Mouse (Mus musculus) heart, postnatal 0 days (tissue): ENCODE results near the gene Bmp3. TPM values are rescaled to one million over a fixed set of nuclear protein-coding genes. Genes with fewer than 3 reads are reported as not detected.

Source experiments
- ATAC-seq: fragments of 200-750 bp; cut with Nextera tagmentation; 2 replicates; pipeline ENCODE4 v1.8.0; 2017; ENCODE audit warnings: low read depth, moderate number of reproducible peaks, moderate library complexity; ENCODE audit not compliant: insufficient read depth
- DNase-seq: peaks from one replicate; pipeline ENCODE4 v3.0.0-alpha.2; 2016; ENCODE audit warnings: low spot score
- H3K27ac ChIP-seq: fragments of 300-500 bp; sonication (generic); 2 replicates; pipeline ENCODE4 v1.5.1; 2014; ENCODE audit warnings: low read depth, mild to moderate bottlenecking
- H3K27me3 ChIP-seq: fragments of 300-500 bp; sonication (generic); 2 replicates; pipeline ENCODE4 v1.6.1; 2014; ENCODE audit warnings: low read length, mixed read lengths; ENCODE audit not compliant: control insufficient read depth, insufficient read depth
- H3K36me3 ChIP-seq: fragments of 300-500 bp; sonication (generic); replicated peaks from 2 replicates; pipeline ENCODE4 v1.6.1; 2014; ENCODE audit warnings: low read length, mixed read lengths; ENCODE audit not compliant: control insufficient read depth, insufficient read depth
- H3K4me1 ChIP-seq: fragments of 300-500 bp; sonication (generic); 2 replicates; pipeline ENCODE4 v1.6.1; 2014; ENCODE audit warnings: antibody characterized with exemption; ENCODE audit not compliant: control insufficient read depth, insufficient read depth
- H3K4me2 ChIP-seq: fragments of 300-500 bp; sonication (generic); 2 replicates; pipeline ENCODE4 v1.6.1; 2014; ENCODE audit warnings: low read depth, mild to moderate bottlenecking, low read length, moderate library complexity
- H3K4me3 ChIP-seq: fragments of 300-500 bp; sonication (generic); 2 replicates; pipeline ENCODE4 v1.5.1; 2014; ENCODE audit warnings: low read depth, low read length
- H3K9ac ChIP-seq: fragments of 300-500 bp; sonication (generic); replicated peaks from 2 replicates; pipeline ENCODE4 v1.6.1; 2014; ENCODE audit warnings: low read depth, low read length, mixed read lengths
- H3K9me3 ChIP-seq: fragments of 300-500 bp; sonication (generic); replicated peaks from 2 replicates; pipeline ENCODE4 v1.6.1; 2016; ENCODE audit warnings: low read length; ENCODE audit not compliant: control insufficient read depth
- CTCF ChIP-seq: IDR thresholded peaks from 2 replicates; pipeline ENCODE4 v1.5.1; 2016; ENCODE audit warnings: antibody characterized with exemption, control low read depth, low read depth
- EP300 ChIP-seq: IDR thresholded peaks from 2 replicates; pipeline ENCODE4 v1.6.1; 2016; ENCODE audit warnings: antibody characterized with exemption, low read depth
- WGBS: fragments of 180-500 bp; shearing (Covaris S2); extraction: QIAGEN DNeasy Blood & Tissue Kit; methylation state at CpG from one replicate; pipeline ENCODE4 v1.1.7; 2014; 5-methylcytosine and 5-hydroxymethylcytosine counted together
- polyA plus RNA-seq: library from polyadenylated mRNA; unstranded; fragments of >200 nt; fragmentation: Nextera tagmentation; extraction: Ambion mirVana; gene quantifications from 2 replicates; pipeline ENCODE4 v1.2.1, GENCODE M21; 2015
- total RNA-seq: library from RNA; depleted of rRNA; stranded (reverse); fragments of >200 nt; gene quantifications from 2 replicates; pipeline ENCODE4 v1.2.3, GENCODE M21; 2014; ENCODE audit warnings: low replicate concordance; rRNA removed

Gene Bmp3
- total and polyA plus RNA-seq, 2 experiments from 2014 or later, result 0.10 to 7.0 TPM

DNA sequence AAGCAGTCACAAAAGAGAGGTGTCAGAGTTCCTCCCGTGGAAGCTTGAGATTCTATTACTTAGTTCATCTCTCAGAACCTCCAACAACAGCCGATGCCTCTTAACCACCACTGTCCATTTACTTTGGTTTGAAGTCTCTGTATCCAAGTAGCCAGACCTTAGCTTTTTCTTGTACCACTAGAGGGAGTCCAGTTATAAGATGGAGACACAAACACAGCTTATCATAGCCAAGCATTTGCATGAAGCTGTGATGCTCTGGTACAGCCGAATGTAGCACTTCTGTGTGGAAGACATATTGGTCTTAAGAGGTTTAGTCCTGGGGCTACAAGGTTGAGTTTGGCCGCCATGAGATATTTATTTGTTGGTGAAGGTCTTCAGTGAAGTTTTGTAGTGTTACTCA lies 48.1 kb downstream of the Bmp3 start:
- H3K36me3 ChIP-seq, result no peaks in the 10 kb centered on the region
- no peak overlapping the region for H3K27ac ChIP-seq
- ATAC-seq, result no peak
- H3K4me3 ChIP-seq, result no peak overlapping the region
- no peak overlapping the region for H3K9ac ChIP-seq
- peak; percentile 21 for DNase-seq
- H3K4me2 ChIP-seq, result no peak overlapping the region
- no peaks in the 10 kb centered on the region for H3K4me1 ChIP-seq
- whole genome bisulfite sequencing, result 46% methylated on average over 4 of the region's 4 CpGs
- no peak for TF ChIP-seq EP300
- TF ChIP-seq CTCF, result peak; percentile 58
- no peaks in the 10 kb centered on the region for H3K27me3 ChIP-seq
- H3K9me3 ChIP-seq, result no peaks in the 10 kb centered on the region

DNA sequence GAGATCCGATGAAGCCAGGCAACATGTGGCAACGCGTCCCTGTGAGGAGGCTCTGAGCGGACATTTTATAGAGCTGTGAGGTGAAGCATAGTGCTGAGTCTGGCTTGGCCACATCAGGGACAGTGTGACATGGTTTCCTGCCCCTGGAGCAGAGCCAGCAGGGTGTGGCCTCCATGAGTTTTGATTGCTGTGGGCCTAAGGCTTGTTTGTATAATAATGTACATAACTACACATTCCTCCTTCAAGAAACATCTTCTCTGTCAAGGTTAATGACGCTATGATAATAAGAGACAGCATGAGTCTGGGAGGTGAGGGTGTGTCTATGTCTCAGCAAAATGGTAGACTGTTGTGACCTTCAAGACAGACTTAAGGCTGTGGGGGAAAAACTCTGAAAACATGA lies 64.5 kb downstream of the Bmp3 start:
- 93% methylated on average over 5 of the region's 5 CpGs for WGBS
- H3K27me3 ChIP-seq, result no peaks in the 10 kb centered on the region
- no peaks in the 10 kb centered on the region for H3K4me1 ChIP-seq
- H3K9ac ChIP-seq, result no peak overlapping the region
- no peak overlapping the region for H3K4me2 ChIP-seq
- TF ChIP-seq CTCF (no peak), EP300 (no peak)
- H3K4me3 ChIP-seq, result no peak overlapping the region
- no peak overlapping the region for H3K27ac ChIP-seq
- ATAC-seq (no peak), DNase-seq (no peak)
- no peaks in the 10 kb centered on the region for H3K9me3 ChIP-seq
- H3K36me3 ChIP-seq, result no peaks in the 10 kb centered on the region

DNA sequence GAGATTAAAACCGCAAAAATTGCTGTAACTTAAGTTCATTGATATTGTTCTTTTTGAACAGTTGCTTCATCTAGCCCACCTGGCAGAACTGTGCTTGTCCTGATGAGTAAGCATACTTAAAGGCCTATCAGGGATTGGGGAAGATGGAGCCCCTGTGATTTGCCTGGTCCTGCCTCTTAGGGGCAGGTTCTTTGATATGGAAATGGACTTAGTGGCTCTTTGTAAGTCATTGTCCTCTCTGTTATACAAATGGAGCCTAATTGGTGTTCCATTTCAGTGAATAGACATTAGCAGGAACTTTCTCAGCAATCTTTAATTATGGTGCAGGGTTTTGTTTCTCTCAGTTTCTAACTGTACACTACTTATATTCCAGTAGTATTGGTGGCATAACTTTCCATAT lies 67.4 kb downstream of the Bmp3 start:
- no peak overlapping the region for H3K27ac ChIP-seq
- H3K36me3 ChIP-seq, result no peaks in the 10 kb centered on the region
- no peak overlapping the region for H3K4me3 ChIP-seq
- H3K27me3 ChIP-seq, result no peaks in the 10 kb centered on the region
- TF ChIP-seq CTCF (no peak), EP300 (no peak)
- no peak for ATAC-seq
- no peak overlapping the region for H3K9ac ChIP-seq
- H3K4me1 ChIP-seq, result no peaks in the 10 kb centered on the region
- DNase-seq, result no peak
- H3K4me2 ChIP-seq, result no peak overlapping the region
- WGBS, result 80% methylated on average over 1 of the region's 1 CpGs
- no peaks in the 10 kb centered on the region for H3K9me3 ChIP-seq

DNA sequence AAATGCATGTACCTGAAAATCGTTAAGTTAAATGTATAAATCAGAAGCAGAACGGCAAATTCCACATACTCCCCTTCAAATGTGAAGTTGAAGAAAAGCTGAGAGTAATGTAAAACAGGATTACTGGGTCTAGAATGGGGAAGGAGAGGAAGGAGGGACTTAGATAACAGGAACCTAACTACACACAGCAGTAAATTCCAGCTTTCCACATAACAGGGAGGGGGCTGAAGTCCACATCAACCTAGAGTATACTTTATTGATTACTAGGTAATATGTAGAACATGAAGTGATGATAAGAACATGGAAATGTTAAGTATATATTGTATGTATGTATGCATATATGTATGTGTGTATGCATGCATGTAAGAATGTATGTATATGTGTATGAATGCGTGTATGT lies 68.7 kb downstream of the Bmp3 start:
- H3K27ac ChIP-seq, result no peak overlapping the region
- no peak overlapping the region for H3K9ac ChIP-seq
- no peaks in the 10 kb centered on the region for H3K27me3 ChIP-seq
- no peak overlapping the region for H3K4me3 ChIP-seq
- 76% methylated on average over 3 of the region's 3 CpGs for WGBS
- no peaks in the 10 kb centered on the region for H3K4me1 ChIP-seq
- H3K9me3 ChIP-seq, result no peaks in the 10 kb centered on the region
- ATAC-seq (no peak), DNase-seq (no peak)
- no peak for TF ChIP-seq EP300
- TF ChIP-seq CTCF, result no peak
- no peaks in the 10 kb centered on the region for H3K36me3 ChIP-seq
- H3K4me2 ChIP-seq, result no peak overlapping the region

Other genes starting within 250 kb of the Bmp3 start
- not detected in 2 replicates for gene Prkg2, start 182.9 kb downstream of the Bmp3 start, total RNA-seq
- gene Prkg2, start 182.9 kb downstream of the Bmp3 start, polyA plus RNA-seq, result 0.11 and 0.27 TPM in 2 replicates